Mouse (Mus musculus): ENCODE measurements at regions not wholly inside any gene's neighbourhood (a gene's known extent, or its start where the extent isn't known, plus 50 kb on each side); places are given as distances from the start of the nearest gene placed in this dataset.

DNA sequence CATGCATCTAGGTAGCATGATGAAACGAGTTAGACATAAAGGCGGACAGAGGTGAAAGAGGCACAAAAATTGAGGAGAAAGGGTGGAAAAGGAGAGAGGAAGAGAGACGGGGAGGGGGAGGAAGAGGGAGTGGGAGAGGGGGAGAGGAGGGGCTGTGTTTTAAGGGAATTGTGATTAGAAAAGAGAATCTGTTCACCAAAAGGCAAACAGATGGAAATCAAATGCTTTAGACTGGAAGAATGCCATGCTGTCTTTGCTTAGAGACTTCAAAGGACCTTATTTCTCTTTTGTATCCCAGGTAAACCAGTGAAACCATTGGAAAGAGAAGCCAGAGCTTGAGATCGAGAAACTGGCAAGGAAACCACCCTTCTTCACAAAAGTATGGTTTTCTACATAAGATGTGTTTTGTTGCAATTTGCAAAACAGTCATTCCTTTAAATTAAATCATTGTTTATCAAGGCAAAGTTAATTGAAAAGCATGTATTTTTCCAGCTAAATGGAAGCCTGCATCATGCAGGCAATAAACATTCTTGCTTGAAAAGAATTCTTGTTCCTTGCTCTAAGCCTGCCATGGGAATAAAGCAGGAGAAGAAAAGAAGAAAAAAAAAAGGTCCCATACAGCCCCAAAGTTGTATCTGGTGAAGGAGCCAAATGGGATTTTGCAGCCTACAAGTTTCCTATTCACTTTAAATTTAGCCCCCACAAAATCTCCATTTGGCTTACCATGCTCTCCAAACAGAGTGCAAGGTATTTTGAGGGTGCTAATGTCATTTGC lies 65.2 kb upstream of the Gmnc start:
- CTCF ChIA-PET: no interaction called here

GRCm38 (mm10) chr16:27044461-27044860 lies 53.0 kb upstream of the Gmnc start:
- CTCF ChIA-PET: interaction anchor here (0.6 kb wide), 1 partner anchor 1325 kb away, joined by 3 read pairs; no protein-coding TSS in a partner anchor
